Mouse (Mus musculus): ENCODE measurements around the gene Map1lc3b. TPM values are rescaled to one million over a fixed set of nuclear protein-coding genes. Genes with fewer than 3 reads are reported as not detected.

Map1lc3b gene
- polyA plus RNA-seq, 1 experiment, result 82.2 TPM

GRCm38 (mm10) chr8:121603801-121604200, 13.6 kb downstream of the Map1lc3b start:
- no peak overlapping the region for H3K4me3 ChIP-seq (ENCODE audit: low read depth, low read length)
- H3K36me3 ChIP-seq (ENCODE audit: control insufficient read depth, insufficient read depth, low read length), result peaks cover 63% of the 10 kb centered on the region
- TF ChIP-seq CTCF (IDR thresholded peaks at IDR 0.05; ENCODE audit: extremely low read depth, insufficient read length, insufficient replicate concordance, low read depth, low read length), result no peak
- no peaks in the 10 kb centered on the region for H3K4me1 ChIP-seq (ENCODE audit: control insufficient read depth, insufficient read depth, insufficient read length, low read length)
- 96% methylated on average over 12 of the region's 12 CpGs for WGBS
- no peaks in the 10 kb centered on the region for H3K27me3 ChIP-seq (ENCODE audit: control insufficient read depth, insufficient read depth, low read length)
- no peak overlapping the region for H3K27ac ChIP-seq (ENCODE audit: insufficient read depth, low read depth, low read length)

- no peaks in the 10 kb centered on the region for H3K27me3 ChIP-seq (ENCODE audit: control insufficient read depth, insufficient read depth, low read length)
- no peaks in the 10 kb centered on the region for H3K4me1 ChIP-seq (ENCODE audit: control insufficient read depth, insufficient read depth, insufficient read length, low read length)
- TF ChIP-seq POLR2A (IDR thresholded peaks at IDR 0.05; ENCODE audit: low read depth, low read length), result no peak
- peak; percentile 41; the same call in 1 of the 2 replicates for TF ChIP-seq CTCF (IDR thresholded peaks at IDR 0.05; ENCODE audit: extremely low read depth, insufficient read length, insufficient replicate concordance, low read depth, low read length)
- no peak overlapping the region for H3K27ac ChIP-seq (ENCODE audit: insufficient read depth, low read depth, low read length)
- no peak overlapping the region for H3K4me3 ChIP-seq (ENCODE audit: low read depth, low read length)
- 78% methylated on average over 5 of the region's 5 CpGs for WGBS
- peaks cover 50% of the 10 kb centered on the region for H3K36me3 ChIP-seq (ENCODE audit: control insufficient read depth, insufficient read depth, low read length)
Observed at GRCm38 (mm10) chr8:121607661-121608060, 17.5 kb downstream of the Map1lc3b start.

- Histone ChIP-seq H3K27me3 (ENCODE audit: control insufficient read depth, insufficient read depth, low read length) (no peaks in the 10 kb centered on the region), H3K27ac (ENCODE audit: insufficient read depth, low read depth, low read length) (no peak overlapping the region), H3K36me3 (ENCODE audit: control insufficient read depth, insufficient read depth, low read length) (peaks cover 43% of the 10 kb centered on the region), H3K4me3 (ENCODE audit: low read depth, low read length) (no peak overlapping the region), H3K4me1 (ENCODE audit: control insufficient read depth, insufficient read depth, insufficient read length, low read length) (no peaks in the 10 kb centered on the region)
- TF ChIP-seq CTCF (IDR thresholded peaks at IDR 0.05; ENCODE audit: extremely low read depth, insufficient read length, insufficient replicate concordance, low read depth, low read length) (no peak), POLR2A (IDR thresholded peaks at IDR 0.05; ENCODE audit: low read depth, low read length) (no peak)
- 85% methylated on average over 15 of the region's 15 CpGs for WGBS
Observed at GRCm38 (mm10) chr8:121609251-121609650, 19.1 kb downstream of the Map1lc3b start.

GRCm38 (mm10) chr8:121609916-121610315, 19.8 kb downstream of the Map1lc3b start:
- TF ChIP-seq POLR2A (IDR thresholded peaks at IDR 0.05; ENCODE audit: low read depth, low read length), result no peak
- TF ChIP-seq CTCF (IDR thresholded peaks at IDR 0.05; ENCODE audit: extremely low read depth, insufficient read length, insufficient replicate concordance, low read depth, low read length), result no peak
- Histone ChIP-seq H3K4me1 (ENCODE audit: control insufficient read depth, insufficient read depth, insufficient read length, low read length) (no peaks in the 10 kb centered on the region), H3K36me3 (ENCODE audit: control insufficient read depth, insufficient read depth, low read length) (peaks cover 37% of the 10 kb centered on the region), H3K27me3 (ENCODE audit: control insufficient read depth, insufficient read depth, low read length) (no peaks in the 10 kb centered on the region), H3K4me3 (ENCODE audit: low read depth, low read length) (no peak overlapping the region), H3K27ac (ENCODE audit: insufficient read depth, low read depth, low read length) (no peak overlapping the region)
- 88% methylated on average over 11 of the region's 11 CpGs for WGBS

- Histone ChIP-seq H3K36me3 (ENCODE audit: control insufficient read depth, insufficient read depth, low read length) (peaks cover 22% of the 10 kb centered on the region), H3K27me3 (ENCODE audit: control insufficient read depth, insufficient read depth, low read length) (no peaks in the 10 kb centered on the region), H3K4me1 (ENCODE audit: control insufficient read depth, insufficient read depth, insufficient read length, low read length) (no peaks in the 10 kb centered on the region), H3K27ac (ENCODE audit: insufficient read depth, low read depth, low read length) (no peak overlapping the region), H3K4me3 (ENCODE audit: low read depth, low read length) (no peak overlapping the region)
- no peak for TF ChIP-seq POLR2A (IDR thresholded peaks at IDR 0.05; ENCODE audit: low read depth, low read length)
Observed at GRCm38 (mm10) chr8:121613419-121613818, 23.3 kb downstream of the Map1lc3b start.

GRCm38 (mm10) chr8:121619401-121619995, 29.3 kb downstream of the Map1lc3b start:
- peaks cover 25% of the 10 kb centered on the region for H3K4me1 ChIP-seq (ENCODE audit: control insufficient read depth, insufficient read depth, insufficient read length, low read length)
- H3K4me3 ChIP-seq (ENCODE audit: low read depth, low read length), result no peak overlapping the region
- H3K36me3 ChIP-seq (ENCODE audit: control insufficient read depth, insufficient read depth, low read length), result peaks cover 11% of the 10 kb centered on the region; the same call in 1 of the 2 replicates
- TF ChIP-seq POLR2A (IDR thresholded peaks at IDR 0.05; ENCODE audit: low read depth, low read length) (no peak), CTCF (IDR thresholded peaks at IDR 0.05; ENCODE audit: extremely low read depth, insufficient read length, insufficient replicate concordance, low read depth, low read length) (no peak)
- peak overlapping the region; percentile 76 for H3K27ac ChIP-seq (ENCODE audit: insufficient read depth, low read depth, low read length)
- H3K27me3 ChIP-seq (ENCODE audit: control insufficient read depth, insufficient read depth, low read length), result no peaks in the 10 kb centered on the region
- 20% methylated on average over 7 of the region's 7 CpGs for WGBS

- no peak for TF ChIP-seq CTCF (IDR thresholded peaks at IDR 0.05; ENCODE audit: extremely low read depth, insufficient read length, insufficient replicate concordance, low read depth, low read length)
- TF ChIP-seq POLR2A (IDR thresholded peaks at IDR 0.05; ENCODE audit: low read depth, low read length), result no peak
- peak overlapping the region; percentile 8; the same call in 1 of the 2 replicates for H3K27ac ChIP-seq (ENCODE audit: insufficient read depth, low read depth, low read length)
- peaks cover 25% of the 10 kb centered on the region for H3K4me1 ChIP-seq (ENCODE audit: control insufficient read depth, insufficient read depth, insufficient read length, low read length)
- 68% methylated on average over 12 of the region's 12 CpGs for WGBS
- H3K27me3 ChIP-seq (ENCODE audit: control insufficient read depth, insufficient read depth, low read length), result no peaks in the 10 kb centered on the region
- H3K4me3 ChIP-seq (ENCODE audit: low read depth, low read length), result no peak overlapping the region
- peaks cover 8% of the 10 kb centered on the region; the same call in 1 of the 2 replicates for H3K36me3 ChIP-seq (ENCODE audit: control insufficient read depth, insufficient read depth, low read length)
Observed at GRCm38 (mm10) chr8:121620801-121621516, 30.8 kb downstream of the Map1lc3b start.
